Mouse (Mus musculus) natural killer cell, adult 2 months (primary cell): ENCODE results near the gene Hal.

ENCODE experiments used
- DNase-seq, 2 experiments: peaks; one replicate each; pipeline ENCODE4 v3.0.0; 2022; ENCODE audit warnings: low spot score in 2 of 2

Gene Hal

GRCm38 (mm10) chr10:93488066-93488827, at the start of gene Hal:
Hal (plus strand) TSS chr10:93488768.
- no peak for DNase-seq

DNA sequence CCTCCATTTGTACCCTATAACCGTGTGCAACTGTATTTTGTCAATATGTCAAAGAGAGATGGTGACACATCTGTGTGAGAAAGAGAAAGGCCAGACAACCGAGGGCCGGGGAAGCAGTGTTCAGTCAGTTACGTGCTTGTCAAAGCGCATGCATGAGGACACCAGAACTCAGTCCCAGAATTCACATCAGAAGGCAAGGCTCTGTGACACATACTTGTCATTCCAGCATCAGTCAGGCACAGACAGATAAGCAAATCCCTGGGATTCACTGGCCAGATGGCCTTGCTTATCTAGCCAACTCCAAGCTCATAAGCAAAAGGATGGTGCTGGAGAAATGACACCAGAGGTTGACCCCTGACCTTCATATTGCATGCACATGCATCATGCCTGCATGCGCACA, 47.1 kb upstream of the Hal start:
- no peak for DNase-seq

GRCm38 (mm10) chr10:93442183-93442582, 46.4 kb upstream of the Hal start:
- DNase-seq: peak; percentile 16 to 19

DNA sequence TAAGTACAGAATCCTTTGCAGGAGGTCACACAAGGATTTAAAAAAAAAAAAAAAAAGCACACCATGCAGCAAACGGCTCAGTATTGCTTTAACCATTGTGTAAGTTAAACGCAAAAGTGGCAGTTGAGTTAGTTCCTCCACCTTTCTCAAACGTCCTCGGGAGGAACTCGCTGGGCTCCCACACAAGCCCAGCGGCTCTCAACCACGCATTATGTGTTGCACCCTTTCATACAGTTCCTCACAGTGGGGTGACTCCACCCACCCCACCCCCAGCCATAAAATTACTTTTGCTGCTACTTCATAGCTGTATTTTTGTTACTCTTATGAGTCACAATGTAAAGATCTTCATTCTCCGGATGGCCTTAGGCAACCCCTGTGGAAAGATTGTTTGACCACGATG, 44.2 kb upstream of the Hal start:
- DNase-seq: no peak

- peak; percentile 29 to 55 for DNase-seq
Measured at GRCm38 (mm10) chr10:93447398-93447797, 41.2 kb upstream of the Hal start.

- DNase-seq: no peak
Measured at GRCm38 (mm10) chr10:93454652-93455014, 33.9 kb upstream of the Hal start.

DNA sequence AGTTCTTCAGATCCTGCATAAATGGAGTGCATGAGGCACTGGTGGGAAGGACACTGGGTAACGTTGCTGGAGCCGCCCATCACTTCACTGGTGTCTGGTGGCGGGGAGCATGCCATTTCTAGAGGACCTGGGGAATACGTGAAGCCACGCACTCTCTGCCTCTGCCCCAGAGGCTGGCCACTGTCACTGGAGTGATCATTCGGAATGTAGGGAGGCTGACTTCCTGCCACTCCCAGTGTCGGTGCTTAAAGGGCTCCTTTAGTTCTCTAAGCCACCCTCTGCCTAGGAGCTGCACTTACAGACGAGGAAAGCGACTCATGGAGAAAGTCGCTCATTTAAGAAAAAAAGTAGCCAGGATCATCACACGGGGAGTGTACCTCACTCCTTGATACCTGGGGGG, 28.5 kb upstream of the Hal start:
- DNase-seq: no peak

- DNase-seq: no peak
Measured at GRCm38 (mm10) chr10:93462692-93463382, 25.7 kb upstream of the Hal start.

- no peak for DNase-seq
Measured at GRCm38 (mm10) chr10:93463611-93464010, 25.0 kb upstream of the Hal start.

DNA sequence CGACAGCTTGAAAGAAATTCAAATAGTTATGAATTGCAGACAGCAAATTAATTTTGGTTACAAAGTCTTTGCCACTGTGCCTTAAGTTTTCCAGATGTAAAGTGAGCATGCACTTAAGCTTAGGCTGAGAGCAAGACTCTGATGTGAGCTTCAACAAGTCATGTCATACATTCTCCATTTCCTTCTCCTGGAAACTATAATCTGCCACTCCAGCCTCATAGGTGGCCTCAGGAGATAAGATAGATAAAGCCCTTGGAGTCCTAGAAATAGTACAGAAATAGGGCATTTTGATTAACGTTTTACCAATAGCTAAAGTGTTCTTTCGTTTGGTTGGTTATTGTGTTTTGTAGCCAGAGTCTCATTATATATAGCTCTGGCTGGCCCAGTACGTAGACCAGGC, 21.3 kb upstream of the Hal start:
- DNase-seq: no peak

GRCm38 (mm10) chr10:93467791-93468190, 20.8 kb upstream of the Hal start:
- DNase-seq: no peak

DNA sequence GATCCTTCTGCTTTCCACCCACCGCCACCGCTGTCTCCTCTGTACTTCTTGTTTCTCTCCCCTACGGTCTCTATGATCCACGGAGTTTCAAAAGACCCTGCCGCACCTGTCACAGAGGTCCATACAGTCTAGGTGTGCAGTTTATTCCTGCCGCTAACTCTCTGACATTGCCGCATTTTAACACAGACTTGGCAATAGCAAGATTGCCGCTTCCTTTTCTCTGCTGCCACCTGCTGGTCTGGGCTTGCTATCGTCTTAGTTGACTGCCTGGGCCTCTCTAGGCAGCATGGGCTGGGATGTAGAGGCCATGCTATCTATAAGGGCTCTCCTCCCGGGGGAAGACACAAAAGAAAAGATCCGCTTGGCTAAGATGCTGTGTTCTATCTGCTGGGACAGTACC, 17.2 kb upstream of the Hal start:
- DNase-seq: peak; percentile 75 to 86

DNA sequence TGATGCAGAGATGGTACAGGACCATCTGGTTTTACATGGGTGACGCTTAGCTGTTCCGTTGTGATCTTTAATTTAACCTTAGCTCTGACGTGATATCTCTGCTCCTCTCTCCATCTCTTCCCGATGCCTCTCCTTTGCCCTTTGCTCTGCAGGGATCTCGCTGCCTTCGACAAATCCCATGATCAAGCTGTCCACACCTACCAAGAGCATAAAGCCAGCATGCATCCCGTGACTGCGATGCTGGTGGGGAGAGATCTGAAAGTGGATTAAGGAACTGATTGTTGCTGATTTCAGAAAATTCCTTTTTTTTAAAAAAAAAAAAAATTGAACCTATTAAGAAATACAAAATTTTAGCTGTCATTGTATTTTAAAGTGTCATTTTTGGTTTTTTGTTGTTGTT, 4.1 kb upstream of the Hal start:
- DNase-seq: no peak

DNA sequence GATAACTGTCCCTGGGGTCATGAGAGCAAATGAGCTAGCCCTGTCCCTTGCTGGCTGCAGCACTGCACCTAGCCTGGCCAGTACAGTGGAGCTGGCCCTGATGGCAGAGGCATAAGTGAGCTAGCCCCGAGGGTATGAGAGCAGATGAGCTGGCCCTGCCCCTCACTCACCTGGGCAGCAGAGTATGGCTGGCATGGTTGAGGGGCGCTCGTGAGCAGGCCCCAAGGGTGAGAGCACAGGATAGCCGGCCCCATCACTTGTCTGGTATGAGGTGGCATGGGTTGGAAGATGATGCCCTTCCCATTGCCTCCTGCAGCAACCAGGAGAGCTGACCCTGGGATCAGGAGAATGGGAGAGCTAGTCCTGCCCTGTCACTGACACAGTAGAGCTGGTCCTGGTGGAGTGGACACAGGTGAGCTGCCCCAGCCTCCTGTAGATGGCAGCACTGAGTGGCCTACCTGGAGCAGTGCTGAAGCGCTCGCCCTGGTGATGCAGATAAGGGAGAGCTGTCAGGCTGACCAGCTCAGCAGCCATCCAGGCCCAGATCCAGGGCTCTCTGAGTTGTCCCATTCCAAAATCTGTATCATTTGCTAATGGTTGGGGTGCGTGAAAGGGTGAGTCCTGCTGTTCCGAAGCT, 3.4 kb upstream of the Hal start:
- peak in 1 of 2 experiments; percentile 31 for DNase-seq

- no peak for DNase-seq
Measured at GRCm38 (mm10) chr10:93486622-93487021, 1.9 kb upstream of the Hal start.

DNA sequence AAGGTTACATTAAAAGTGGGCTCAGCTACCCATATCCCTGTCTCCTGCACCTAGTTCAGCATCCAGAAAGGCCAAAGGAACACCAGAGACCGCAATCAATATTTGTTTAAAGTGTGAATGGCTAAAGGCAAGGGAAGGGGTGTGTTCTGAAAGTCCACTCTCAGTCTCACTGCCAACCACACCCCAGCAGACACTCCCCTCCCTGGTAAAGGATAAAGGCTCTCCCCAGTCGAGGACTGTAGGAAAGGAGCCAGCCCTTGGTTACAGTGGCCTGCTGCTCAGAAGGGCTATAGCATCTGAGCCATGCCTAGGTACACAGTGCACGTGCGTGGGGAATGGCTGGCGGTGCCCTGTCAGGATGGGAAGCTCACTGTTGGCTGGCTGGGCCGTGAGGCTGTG, 259 bp downstream of the Hal start:
- DNase-seq: no peak

DNA sequence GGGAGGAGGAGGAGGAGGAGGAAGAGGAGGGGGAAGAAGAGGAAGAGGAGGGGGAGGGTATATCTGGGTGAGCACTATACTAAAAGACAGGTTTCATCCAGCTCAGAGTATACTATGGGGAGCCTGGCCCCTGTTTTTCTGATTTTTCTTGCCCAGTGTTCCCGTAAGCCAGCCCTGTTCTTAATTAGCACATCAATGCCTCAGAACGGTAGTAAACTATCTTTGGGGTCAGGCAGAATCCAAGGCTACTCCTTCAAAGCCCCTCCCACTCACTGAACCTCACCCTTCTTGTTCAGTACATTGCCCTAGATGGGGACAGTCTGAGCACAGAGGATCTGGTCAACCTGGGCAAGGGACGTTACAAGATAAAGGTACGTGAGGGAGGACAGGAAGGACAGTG, 1.9 kb downstream of the Hal start:
- no peak for DNase-seq

DNA sequence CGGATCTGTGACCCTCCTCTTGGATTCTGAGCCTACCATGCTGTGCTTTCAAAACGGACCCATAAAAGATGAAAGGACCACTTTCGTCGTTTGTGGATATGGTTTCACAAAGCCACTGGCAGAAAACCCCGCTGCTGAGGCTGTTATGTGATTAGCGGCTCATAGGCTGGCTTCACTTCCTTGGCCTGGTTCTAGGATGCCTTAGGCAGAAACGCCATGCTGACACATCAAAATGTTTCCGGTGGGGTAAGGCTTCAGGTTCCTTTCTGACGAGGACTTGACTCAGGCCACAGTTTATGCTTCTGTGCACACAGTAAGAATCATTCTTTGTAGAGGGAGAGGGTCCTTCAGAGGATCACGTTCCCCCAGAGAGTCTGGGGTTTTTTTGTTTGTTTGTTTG, 12.3 kb downstream of the Hal start:
- no peak for DNase-seq

DNA sequence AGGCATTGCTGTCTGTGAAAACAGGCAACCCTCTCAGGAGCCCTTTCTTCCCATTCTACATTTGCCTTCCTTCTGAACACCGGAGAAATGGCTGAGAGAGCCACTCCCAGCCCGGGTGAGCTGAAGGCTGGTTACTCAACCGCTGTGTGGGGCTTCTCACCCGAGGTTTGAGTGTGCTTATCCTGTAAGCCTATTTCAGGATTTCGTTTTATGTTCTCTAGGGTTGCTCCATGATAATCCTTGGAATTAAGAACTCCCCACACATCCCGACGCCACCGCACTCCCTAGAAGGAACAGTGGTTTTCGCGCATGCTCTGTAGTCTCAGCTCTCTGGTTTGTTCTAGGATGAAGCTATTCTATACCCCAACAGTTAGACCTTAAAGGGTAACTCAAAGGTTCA, 12.8 kb downstream of the Hal start:
- DNase-seq: no peak

DNA sequence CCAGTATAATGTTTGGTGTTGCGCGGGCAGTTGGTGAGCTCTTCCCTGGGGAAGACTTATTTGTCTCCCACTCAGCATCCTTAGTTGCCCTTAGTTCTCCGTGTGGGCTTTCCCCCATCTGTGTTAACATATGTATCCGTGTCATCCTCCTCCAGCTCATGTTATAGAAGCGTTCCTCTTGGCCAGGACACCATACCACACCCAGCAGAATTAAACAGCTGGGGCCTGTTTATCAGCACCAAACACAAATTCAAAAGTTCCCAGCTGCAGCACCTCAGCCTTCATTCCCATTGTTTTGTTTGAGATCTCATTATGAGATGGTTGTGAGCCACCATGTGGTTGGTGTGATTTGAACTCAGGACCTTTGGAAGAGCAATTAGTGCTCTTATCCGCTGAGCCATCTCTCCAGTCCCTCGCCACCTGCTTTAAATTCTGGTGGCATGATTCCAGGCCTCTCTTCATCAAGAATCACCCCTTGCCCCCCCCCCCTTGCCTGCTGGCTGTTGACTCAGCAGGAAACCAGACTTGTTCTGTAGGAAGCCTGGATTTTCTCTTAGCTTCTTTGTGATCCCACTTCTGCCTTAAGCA, 19.9 kb downstream of the Hal start:
- DNase-seq: no peak

DNA sequence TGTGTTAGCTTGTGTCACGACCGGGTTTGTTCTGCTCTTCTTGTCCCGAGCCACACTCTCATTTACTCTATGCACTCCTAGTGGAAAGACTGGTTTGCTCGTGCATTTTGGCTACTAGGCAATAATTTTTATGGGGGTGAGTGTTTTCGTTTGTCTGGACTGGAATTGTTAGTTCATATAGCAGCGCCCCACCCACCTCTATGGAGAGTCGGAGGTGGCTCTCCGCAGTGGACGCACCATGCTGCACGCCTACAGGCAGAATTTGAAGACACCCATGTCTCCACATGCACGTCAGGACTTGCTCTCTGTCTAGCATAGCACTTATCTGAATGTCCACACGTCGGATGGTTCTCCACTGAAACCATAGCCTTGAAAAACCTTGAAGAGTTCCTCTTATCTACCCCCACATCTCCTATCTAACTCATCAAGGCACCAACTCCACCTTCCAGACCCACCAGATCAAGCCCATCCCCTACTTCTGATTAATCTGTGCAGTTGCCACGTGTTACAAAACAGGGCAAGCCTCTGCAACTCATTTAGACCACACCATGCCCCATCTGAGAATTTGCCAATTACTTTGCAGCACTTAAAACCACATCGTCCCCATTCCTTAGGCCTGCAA, 21.1 kb downstream of the Hal start:
- DNase-seq: no peak

DNA sequence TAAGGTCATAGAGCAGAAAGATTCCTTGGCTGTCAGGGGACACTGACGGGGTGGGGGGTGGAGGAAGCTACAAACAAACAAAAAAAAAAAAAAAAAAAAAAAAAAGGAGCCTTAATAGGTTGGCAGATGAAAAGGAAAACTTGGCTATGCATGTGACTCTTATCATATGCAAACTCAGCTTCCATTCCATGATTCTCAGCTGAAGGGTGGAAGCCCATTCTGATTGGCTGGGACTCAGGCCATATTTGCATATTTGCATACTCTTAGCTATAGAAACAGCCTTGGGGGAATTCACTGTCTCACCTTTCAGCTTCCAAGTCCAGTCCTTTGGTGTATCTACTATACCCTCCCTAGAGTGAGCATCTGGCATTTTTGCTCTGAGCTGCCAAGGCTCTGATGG, 26.9 kb downstream of the Hal start:
- DNase-seq: no peak
